9 mouse cellular contexts compared by ENCODE assay signal in the genomic region with DNA sequence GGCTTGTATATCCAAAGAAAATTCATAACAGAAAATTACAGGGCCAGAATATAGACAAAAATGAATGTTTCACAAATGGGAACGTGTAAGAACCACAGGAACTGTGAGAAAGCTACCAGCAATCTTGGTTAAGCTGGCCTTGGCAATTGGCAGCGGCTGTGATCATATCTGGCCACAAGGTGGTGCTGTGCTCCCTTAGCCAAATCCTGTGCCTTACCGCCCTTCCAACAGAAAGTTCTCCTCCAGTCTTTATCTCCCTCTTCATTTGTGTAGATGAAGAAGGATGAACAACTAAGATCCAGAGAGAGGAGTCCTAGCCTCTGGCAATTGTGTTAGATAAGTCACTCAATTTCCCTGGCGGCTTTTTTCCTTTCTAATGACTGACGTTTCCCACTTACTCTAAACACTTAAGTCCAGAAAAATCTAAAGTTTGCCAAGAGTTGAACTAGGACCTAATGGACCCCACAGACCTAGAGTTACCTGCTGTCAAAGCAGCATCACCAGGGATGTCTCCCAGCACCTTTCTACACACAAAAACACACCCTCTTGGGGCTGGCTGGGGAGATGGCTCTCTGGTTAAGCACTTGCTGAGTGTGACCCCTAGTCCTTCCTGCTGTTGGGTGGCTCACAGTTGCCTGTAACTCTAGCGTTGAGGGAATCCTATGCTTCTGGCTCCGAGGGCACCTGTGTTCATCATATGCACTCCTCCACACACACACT. TPM values are rescaled to one million over a fixed set of nuclear protein-coding genes. Genes with fewer than 3 reads are reported as not detected.
A peak's percentile ranks its signal among the peaks of the same experiment; 100 is the strongest.
DNase-seq lines count a peak whose midpoint lies in the region; TF ChIP-seq lines count a peak whose summit lies in the region.
"Had no signal": no experiment of that assay in that cellular context is flagged by ENCODE, and none has a peak within 500 bp of the region (broad histone marks: within the 10 kb centered on the region; RNA-seq: fewer than 3 reads in every experiment).

No protein-coding gene starts in this region.

- no peak for TF ChIP-seq POLR2A in bone marrow macrophage, adult 2 months (IDR thresholded peaks at IDR 0.05; ENCODE audit: borderline replicate concordance, low read depth, low read length)

- peak overlapping the region; percentile 25 for H3K4me3 ChIP-seq in bone marrow macrophage, adult 2 months (ENCODE audit: insufficient read depth, low read length)
- H3K4me3 ChIP-seq: limb, embryonic 13.5 days had no signal

- intact Hi-C loops in left cerebral cortex, postnatal 25 days (cut with DNase I), result loop anchor here (1.0 to 2.0 kb wide), 3 partner anchors 33 to 351 kb away; no protein-coding TSS in a partner anchor

- peak; percentile 72 for DNase-seq in urinary bladder, postnatal 14 days (ENCODE audit: low spot score)
- DNase-seq in urinary bladder, postnatal 10 days (ENCODE audit: low spot score), result no peak
- DNase-seq in fibroblast of lung, adult 2 months (ENCODE audit: low read depth), result peak; percentile 93
- peak; percentile 78 for DNase-seq in heart, postnatal 4 days
- peak; percentile 63 for DNase-seq in left cerebral cortex, postnatal 25 days (ENCODE audit: low spot score in 2 of 2)
- peak; percentile 56 for DNase-seq in naive thymus-derived CD4-positive, alpha-beta T cell, adult 2 months (ENCODE audit: low read depth)
- DNase-seq in yolk sac, embryonic 10.5 days (ENCODE audit: low spot score), result peak; percentile 57

- H3K4me1 ChIP-seq in bone marrow macrophage, adult 2 months (ENCODE audit: control insufficient read depth, insufficient read depth, low read length), result peaks cover 43% of the 10 kb centered on the region

- peak overlapping the region; percentile 73 for H3K27ac ChIP-seq in bone marrow macrophage, adult 2 months (ENCODE audit: insufficient read depth, low read depth, low read length)
- H3K27ac ChIP-seq: limb, embryonic 13.5 days had no signal

- peak; percentile 79 for TF ChIP-seq CTCF in bone marrow macrophage, adult 2 months (IDR thresholded peaks at IDR 0.05; ENCODE audit: low read depth, low read length)

RNA-seq across cellular contexts. Expression of gene Gm10974, which starts 55.6 kb away (rescaled TPM):
- polyA plus RNA-seq in bone marrow macrophage, adult 2 months (2012; ENCODE audit: insufficient read depth, insufficient read length, missing spikeins), result not detected in 2 replicates
- not detected for total RNA-seq in heart, postnatal 4 days (2021)
- not detected for total RNA-seq in left cerebral cortex, postnatal 25 days (2021)
- polyA plus RNA-seq: limb, embryonic 13.5 days had no signal
